Mouse (Mus musculus): ENCODE results near the gene Dusp3.
A peak's percentile ranks its signal among the peaks of the same experiment; 100 is the strongest.

Gene Dusp3

DNA sequence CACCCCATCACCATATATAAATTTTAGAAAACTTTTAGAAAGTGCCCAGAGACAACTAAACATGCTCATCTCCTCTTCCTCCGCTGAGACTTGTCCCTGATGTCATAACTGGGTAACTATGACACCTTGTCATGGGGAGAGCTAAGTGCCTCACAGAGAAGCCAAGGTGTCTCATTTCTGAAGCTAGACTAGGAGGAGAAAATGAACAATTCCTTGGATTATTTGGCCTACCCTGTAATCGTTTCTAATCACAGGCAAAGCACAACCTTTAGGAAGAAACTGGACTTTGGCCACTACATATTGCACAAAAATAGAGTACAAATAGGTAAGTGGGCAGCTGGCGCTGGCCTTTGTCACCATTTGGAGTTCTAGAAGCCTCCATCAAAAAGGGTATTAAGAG lies at the start of gene Dusp3:
Gene Dusp3 (minus strand): TSS at position 101 of the 400 bp plus-strand sequence.
- no peak for DNase-seq

GRCm38 (mm10) chr11:102036336-102036735 lies 49.5 kb upstream of the Dusp3 start:
- no peak for DNase-seq

GRCm38 (mm10) chr11:102035456-102035960 lies 48.7 kb upstream of the Dusp3 start:
- DNase-seq, result no peak

- no peak for DNase-seq
Observed at GRCm38 (mm10) chr11:102034887-102035286, 48.1 kb upstream of the Dusp3 start.

DNA sequence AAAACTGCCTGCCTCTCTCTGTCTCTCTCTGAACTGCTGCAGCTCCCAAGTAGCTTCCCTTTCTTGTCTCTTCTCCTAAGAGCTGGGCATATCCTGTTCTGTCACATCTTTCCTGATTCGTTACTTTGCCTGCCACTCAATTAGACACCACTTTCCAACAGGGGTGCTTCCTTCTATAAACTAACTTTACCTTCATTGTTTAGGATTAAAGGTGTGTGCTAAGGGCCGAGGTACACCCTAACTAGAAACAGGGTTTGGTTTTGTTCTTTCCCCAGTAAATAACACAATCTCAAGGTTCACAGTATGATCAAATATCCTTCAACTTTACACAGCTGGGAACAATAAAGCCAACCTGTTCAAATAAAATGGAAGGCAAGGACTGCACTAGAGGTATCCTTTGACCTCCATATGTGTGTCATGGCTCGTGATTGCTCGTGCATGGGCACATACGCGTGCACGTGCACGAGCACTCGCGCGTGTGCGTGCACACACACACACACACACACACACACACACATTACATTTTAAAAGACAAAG lies 46.3 kb upstream of the Dusp3 start:
- DNase-seq, result no peak

GRCm38 (mm10) chr11:102031149-102031548 lies 44.3 kb upstream of the Dusp3 start:
- no peak for DNase-seq

DNA sequence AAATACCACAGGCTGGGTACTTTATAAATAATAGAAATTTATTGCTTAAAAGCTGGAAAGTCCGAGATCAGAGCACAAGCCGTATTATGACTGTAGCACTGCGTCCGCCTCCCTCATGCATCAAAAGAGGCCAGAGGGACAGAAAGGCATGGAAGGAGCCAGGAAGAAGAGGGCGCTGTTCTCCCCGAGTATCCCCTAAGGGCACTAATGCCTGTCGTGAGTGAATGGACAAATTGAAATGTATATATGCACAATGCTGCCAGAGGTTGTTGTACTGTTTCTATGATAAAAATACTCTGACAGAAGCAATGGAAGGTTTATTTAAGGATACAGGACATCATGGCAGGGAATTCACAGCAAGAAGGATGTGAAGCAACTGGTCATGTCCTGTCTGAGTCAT lies 43.2 kb upstream of the Dusp3 start:
- no peak for DNase-seq

DNA sequence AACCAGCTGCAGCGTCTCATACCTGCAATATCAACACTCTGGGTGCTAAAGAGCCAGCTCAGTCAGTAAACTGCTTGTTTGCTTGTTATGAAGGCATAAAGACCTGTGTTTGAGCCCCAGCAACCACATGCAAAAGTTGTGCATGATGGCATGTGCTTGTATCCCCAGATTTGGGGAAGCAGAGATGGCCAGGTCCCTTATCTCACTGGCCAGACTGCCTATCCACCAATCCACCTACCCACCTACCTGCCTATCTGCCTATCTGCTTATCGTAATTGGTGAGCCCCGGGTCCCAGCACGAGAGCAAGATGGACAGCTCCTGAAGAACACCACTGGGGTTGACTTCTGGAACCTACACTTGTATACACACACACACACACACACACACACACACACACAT lies 42.5 kb upstream of the Dusp3 start:
- no peak for DNase-seq

- DNase-seq, result no peak
Observed at GRCm38 (mm10) chr11:102028087-102028816, 41.4 kb upstream of the Dusp3 start, which contains the start of gene Mpp3. Mpp3 (minus strand) TSS chr11:102028461.

- no peak for DNase-seq
Observed at GRCm38 (mm10) chr11:102027361-102028017, 40.7 kb upstream of the Dusp3 start.

- peak; percentile 51 for DNase-seq
Observed at GRCm38 (mm10) chr11:102026694-102027360, 40.0 kb upstream of the Dusp3 start.

- DNase-seq, result no peak
Observed at GRCm38 (mm10) chr11:102025991-102026660, 39.3 kb upstream of the Dusp3 start.

- DNase-seq, result no peak
Observed at GRCm38 (mm10) chr11:102025354-102025753, 38.5 kb upstream of the Dusp3 start.

- no peak for DNase-seq
Observed at GRCm38 (mm10) chr11:102024875-102025274, 38.1 kb upstream of the Dusp3 start.

GRCm38 (mm10) chr11:102024084-102024758 lies 37.4 kb upstream of the Dusp3 start:
- no peak for DNase-seq

DNA sequence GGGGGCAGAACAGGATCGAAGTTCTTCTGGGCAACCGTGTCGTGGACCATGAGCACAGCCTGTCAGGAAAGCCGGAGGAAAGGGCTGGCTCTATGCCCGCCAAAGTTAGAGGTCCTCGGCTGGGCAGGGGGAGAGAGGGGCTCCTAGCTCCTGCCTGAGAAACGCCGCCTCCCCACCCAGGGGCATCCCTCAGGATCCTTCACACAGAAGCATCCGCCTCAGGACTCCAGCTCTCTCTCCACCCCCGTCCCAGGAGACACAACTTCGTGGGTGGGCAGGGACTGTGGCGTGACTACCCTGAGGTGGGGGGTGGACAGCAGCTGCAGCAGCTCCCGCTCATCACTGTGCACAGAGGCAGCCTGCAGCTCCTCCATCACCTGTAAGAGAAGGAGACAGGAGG lies 36.6 kb upstream of the Dusp3 start:
- DNase-seq, result no peak

DNA sequence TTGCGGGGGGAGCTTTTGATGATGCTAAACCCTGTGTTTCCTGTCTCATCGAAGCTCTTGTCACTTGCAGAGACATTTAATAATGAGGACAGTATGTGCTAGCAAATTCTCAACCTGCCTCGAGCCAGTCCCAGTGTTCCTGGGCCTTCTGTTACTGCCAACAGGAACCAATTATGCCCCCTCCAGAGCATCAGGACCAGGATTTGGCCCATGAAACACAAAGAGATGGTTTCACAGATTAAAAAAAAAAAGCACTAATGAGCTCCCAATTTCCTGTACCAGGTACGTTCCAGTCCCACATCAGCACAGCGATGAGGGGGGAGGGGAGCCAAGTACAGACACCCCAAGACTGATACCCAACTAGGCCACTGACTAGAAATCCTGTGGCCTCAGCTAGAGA lies 34.4 kb upstream of the Dusp3 start:
- DNase-seq, result no peak

- DNase-seq, result no peak
Observed at GRCm38 (mm10) chr11:102019736-102020135, 32.9 kb upstream of the Dusp3 start.

DNA sequence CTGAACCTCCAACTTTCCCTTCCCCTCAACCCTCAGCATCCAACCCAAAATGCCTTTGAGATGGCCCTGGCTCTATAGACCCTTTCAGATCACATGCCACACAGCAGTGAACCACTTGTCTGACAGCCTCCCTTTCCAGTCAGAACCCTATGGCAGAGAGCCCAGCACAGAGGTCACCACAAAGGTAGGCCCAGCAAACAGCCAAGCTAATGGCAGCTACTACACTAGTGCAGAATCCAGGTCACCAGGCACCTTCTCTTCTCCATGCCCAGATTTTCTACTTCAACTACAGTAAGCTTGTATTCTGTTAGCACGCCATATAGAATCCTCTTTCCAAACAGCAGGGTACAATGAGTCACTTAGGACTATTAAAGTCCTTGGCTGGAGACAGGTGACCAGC lies 29.3 kb upstream of the Dusp3 start:
- DNase-seq, result no peak

GRCm38 (mm10) chr11:102015472-102015871 lies 28.7 kb upstream of the Dusp3 start:
- DNase-seq, result no peak

- DNase-seq, result no peak
Observed at GRCm38 (mm10) chr11:102013201-102013600, 26.4 kb upstream of the Dusp3 start.

- DNase-seq, result no peak
Observed at GRCm38 (mm10) chr11:102011510-102011909, 24.7 kb upstream of the Dusp3 start.

All from thymus, postnatal 14 days (tissue).